Mouse (Mus musculus) ES-E14 (cell line): Measurements from ENCODE around the gene Tnfsf12. TPM values are rescaled to one million over a fixed set of nuclear protein-coding genes. Genes with fewer than 3 reads are reported as not detected.

Experiments used
- DNase-seq: peaks from one replicate; pipeline ENCODE4 v3.0.0-alpha.2; 2013; ENCODE audit warnings: low read depth, low spot score
- H3K27ac ChIP-seq: 2 replicates; pipeline ENCODE4 v1.5.1; 2012; ENCODE audit warnings: low read depth, mild to moderate bottlenecking, low read length, moderate library complexity, mixed read lengths; ENCODE audit not compliant: poor library complexity, insufficient read depth, severe bottlenecking
- H3K36me3 ChIP-seq: 2 replicates; pipeline ENCODE4 v1.6.1; 2012; ENCODE audit warnings: mild to moderate bottlenecking, low read length, moderate library complexity, mixed read lengths; ENCODE audit not compliant: control insufficient read depth, poor library complexity, insufficient read depth, severe bottlenecking
- H3K4me1 ChIP-seq, 2 experiments: fragments of 150-350 bp in 1 of 2; sonication (generic) in 1 of 2; 2 replicates each; pipeline ENCODE4 v1.6.1; 2012; ENCODE audit warnings: low read length in 2 of 2, mild to moderate bottlenecking in 1 of 2, mixed read lengths in 1 of 2; ENCODE audit not compliant: control insufficient read depth in 2 of 2, insufficient read depth in 2 of 2, poor library complexity in 1 of 2
- H3K4me3 ChIP-seq, 2 experiments: fragments of 150-350 bp in 1 of 2; sonication (generic) in 1 of 2; 2 replicates each; pipeline ENCODE4 v1.5.1; 2012; ENCODE audit warnings: low read length in 2 of 2, low read depth in 1 of 2, mild to moderate bottlenecking in 1 of 2, mixed read lengths in 1 of 2; ENCODE audit not compliant: insufficient read depth in 1 of 2, poor library complexity in 1 of 2, severe bottlenecking in 1 of 2
- H3K9ac ChIP-seq: 2 replicates; pipeline ENCODE4 v1.6.1; 2012; ENCODE audit warnings: low read depth, mild to moderate bottlenecking, low read length, mixed read lengths; ENCODE audit not compliant: poor library complexity, insufficient read depth, severe bottlenecking
- H3K9me3 ChIP-seq: fragments of 150-350 bp; sonication (generic); 2 replicates; pipeline ENCODE4 v1.6.1; 2012; ENCODE audit warnings: low read depth, mild to moderate bottlenecking, low read length; ENCODE audit not compliant: control insufficient read depth, insufficient read depth
- CHD2 ChIP-seq: IDR thresholded peaks from 2 replicates; pipeline ENCODE4 v1.6.1; 2014; ENCODE audit warnings: mild to moderate bottlenecking, low read depth, low read length, inconsistent platforms
- HCFC1 ChIP-seq: IDR thresholded peaks from 2 replicates; pipeline ENCODE4 v1.6.1; 2012; ENCODE audit warnings: low read length, inconsistent platforms, borderline replicate concordance; ENCODE audit not compliant: insufficient read depth
- MAFK ChIP-seq: IDR thresholded peaks from 2 replicates; pipeline ENCODE4 v1.6.1; 2014; ENCODE audit warnings: mild to moderate bottlenecking, low read depth, low read length, inconsistent platforms; ENCODE audit not compliant: insufficient read depth
- ZC3H11A ChIP-seq: IDR thresholded peaks from 2 replicates; pipeline ENCODE4 v1.6.1; 2012; ENCODE audit warnings: low read depth, mild to moderate bottlenecking, inconsistent platforms, low read length, borderline replicate concordance
- ZNF384 ChIP-seq: IDR thresholded peaks from 2 replicates; pipeline ENCODE4 v1.6.1; 2012; ENCODE audit warnings: low read depth, low read length, inconsistent platforms
- in situ Hi-C, 2 experiments: fragments of 600-800 bp; cut with MboI; formaldehyde crosslinking; loops; one replicate each; pipeline ENCODE4 v1.15.1; 2025; ENCODE audit warnings: low sequenced_read_pairs in 2 of 2, inconsistent platforms in 1 of 2; ENCODE audit not compliant: unreplicated experiment in 2 of 2
- total RNA-seq: library from RNA; depleted of rRNA; stranded (reverse); fragments of 300-350 nt; gene quantifications from 2 replicates; pipeline ENCODE4 v1.2.3, GENCODE M21; 2012

Gene Tnfsf12
- total RNA-seq, 1 experiment = 8.7 TPM

GRCm38 (mm10) chr11:69656617-69657461 is 38.8 kb downstream of the Tnfsf12 start:
- Histone ChIP-seq H3K9ac (peak overlapping the region; percentile 81; the same call in 1 of the 2 replicates), H3K27ac (peak overlapping the region; percentile 88), H3K4me1 (peaks cover 3 to 14% of the 10 kb centered on the region in 2 experiments; a peak in 3 of 4 replicates), H3K4me3 (peak overlapping the region; percentile 71 to 76; a peak in 3 of 4 replicates), H3K36me3 (peaks cover 37% of the 10 kb centered on the region), H3K9me3 (no peaks in the 10 kb centered on the region)
- DNase-seq = no peak
- in situ Hi-C loops = loop anchor here in 1 of 2 experiments (10.0 kb wide), 1 partner anchor 58 kb away; no protein-coding TSS in a partner anchor
- TF ChIP-seq ZC3H11A (peak; percentile 17; the same call in 1 of the 2 replicates), MAFK (no peak)

- Histone ChIP-seq H3K4me1 (peaks cover 3 to 14% of the 10 kb centered on the region in 2 experiments; a peak in 3 of 4 replicates), H3K9ac (peak overlapping the region; percentile 81), H3K36me3 (peaks cover 44% of the 10 kb centered on the region), H3K27ac (peak overlapping the region; percentile 88; the same call in 1 of the 2 replicates), H3K9me3 (no peaks in the 10 kb centered on the region), H3K4me3 (peak overlapping the region; percentile 71 to 76)
- TF ChIP-seq MAFK (no peak), ZC3H11A (no peak), CHD2 (no peak), HCFC1 (no peak), ZNF384 (no peak)
- no peak for DNase-seq
- in situ Hi-C loops = loop anchor here in 1 of 2 experiments (10.0 kb wide), 1 partner anchor 59 kb away; no protein-coding TSS in a partner anchor
Observed at GRCm38 (mm10) chr11:69656065-69656455, 39.6 kb downstream of the Tnfsf12 start.

- Histone ChIP-seq H3K9me3 (no peaks in the 10 kb centered on the region), H3K4me3 (peak within 1 kb of the TSS; percentile 71 to 76), H3K9ac (peak within 1 kb of the TSS; percentile 81), H3K27ac (peak within 1 kb of the TSS; percentile 88), H3K36me3 (peaks cover 50% of the 10 kb centered on the region), H3K4me1 (peaks cover 3 to 17% of the 10 kb centered on the region in 2 experiments; a peak in 3 of 4 replicates)
- in situ Hi-C loops = loop anchor here in 1 of 2 experiments (10.0 kb wide), 1 partner anchor 59 kb away; no protein-coding TSS in a partner anchor
- DNase-seq = no peak
- no peak for TF ChIP-seq HCFC1
- TF ChIP-seq ZC3H11A = 0 out of 2 replicates have a peak, but pooled peaks have one; percentile 3
Observed at GRCm38 (mm10) chr11:69655264-69656064, 40.2 kb downstream of the Tnfsf12 start, which contains the start of gene Sox15. Gene Sox15 (plus strand): TSS chr11:69655314.

- peak; percentile 71 for DNase-seq
- Histone ChIP-seq H3K36me3 (peaks cover 55% of the 10 kb centered on the region), H3K4me1 (peaks cover 3 to 17% of the 10 kb centered on the region in 2 experiments; a peak in 3 of 4 replicates), H3K27ac (peak overlapping the region; percentile 88), H3K9me3 (no peaks in the 10 kb centered on the region), H3K4me3 (peak overlapping the region; percentile 71 to 76), H3K9ac (peak overlapping the region; percentile 78)
- in situ Hi-C loops = loop anchor here in 1 of 2 experiments (10.0 kb wide), 1 partner anchor 60 kb away; no protein-coding TSS in a partner anchor
- TF ChIP-seq CHD2 (no peak), MAFK (no peak), ZC3H11A (no peak), HCFC1 (no peak), ZNF384 (no peak)
Observed at GRCm38 (mm10) chr11:69654760-69655159, 40.9 kb downstream of the Tnfsf12 start.
